Mouse (Mus musculus) CH12.LX (cell line): ENCODE data around the gene Rasgrp2. TPM values are rescaled to one million over a fixed set of nuclear protein-coding genes. Genes with fewer than 3 reads are reported as not detected.

ENCODE experiments used
- DNase-seq: peaks from one replicate; pipeline ENCODE4 v3.0.0-alpha.2; 2013; ENCODE audit errors: extremely low read depth
- H3K27ac ChIP-seq: 2 replicates; pipeline ENCODE4 v1.5.1; 2012; ENCODE audit warnings: low read depth, mild to moderate bottlenecking, control low read depth, moderate library complexity; ENCODE audit not compliant: insufficient read depth
- H3K27me3 ChIP-seq: replicated peaks from 2 replicates; pipeline ENCODE3; 2012; ENCODE audit warnings: inconsistent platforms
- H3K36me3 ChIP-seq, 2 experiments: replicated peaks in 1 of 2; 2 replicates each; pipeline versions ENCODE3 to v1.6.1; 2012; ENCODE audit warnings: inconsistent platforms in 1 of 2, low read length in 1 of 2, mild to moderate bottlenecking in 1 of 2, mixed read lengths in 1 of 2, moderate library complexity in 1 of 2; ENCODE audit not compliant: control insufficient read depth in 1 of 2, insufficient read depth in 1 of 2
- H3K4me1 ChIP-seq, 2 experiments: 2 replicates each; pipeline ENCODE4 v1.6.1; 2012; ENCODE audit warnings: inconsistent platforms in 1 of 2, moderate library complexity in 1 of 2; ENCODE audit not compliant: insufficient read depth in 2 of 2, control insufficient read depth in 1 of 2
- H3K4me2 ChIP-seq: 2 replicates; pipeline ENCODE4 v1.6.1; 2012; ENCODE audit warnings: low read depth, mild to moderate bottlenecking, control low read depth; ENCODE audit not compliant: poor library complexity, insufficient read depth, severe bottlenecking
- H3K4me3 ChIP-seq, 3 experiments: fragments of 150-350 bp in 1 of 3; sonication (generic) in 1 of 3; replicated peaks in 1 of 3; 2 replicates each; pipeline versions ENCODE3 to v1.5.1; 2011 to 2012; ENCODE audit warnings: low read depth in 2 of 3, low read length in 2 of 3, mild to moderate bottlenecking in 2 of 3, moderate library complexity in 2 of 3, control low read depth in 1 of 3, improper control_type of control experiment in 1 of 3, inconsistent platforms in 1 of 3, mixed read lengths in 1 of 3; ENCODE audit not compliant: poor library complexity in 1 of 3
- H3K79me2 ChIP-seq: replicated peaks from 2 replicates; pipeline ENCODE4 v1.6.1; 2012; ENCODE audit warnings: mild to moderate bottlenecking, moderate library complexity; ENCODE audit not compliant: control insufficient read depth, poor library complexity, insufficient read depth, severe bottlenecking; ENCODE audit errors: extremely low read depth
- H3K9ac ChIP-seq: 2 replicates; pipeline ENCODE4 v1.6.1; 2012; ENCODE audit warnings: low read depth, mild to moderate bottlenecking, control low read depth, moderate library complexity; ENCODE audit not compliant: insufficient read depth
- H3K9me3 ChIP-seq: replicated peaks from 2 replicates; pipeline ENCODE3; 2012; ENCODE audit warnings: low read length, inconsistent platforms, mixed read lengths
- BHLHE40 ChIP-seq: IDR thresholded peaks from 2 replicates; pipeline ENCODE4 v1.6.1; 2011; ENCODE audit warnings: mild to moderate bottlenecking, low read depth, low read length, improper control_type of control experiment
- CTCF ChIP-seq, 2 experiments: IDR thresholded peaks in 1 of 2; conservative IDR thresholded peaks in 1 of 2; 2 replicates each; pipeline ENCODE4 v1.5.1; 2011 to 2012; ENCODE audit warnings: low read depth in 2 of 2, low read length in 2 of 2, improper control_type of control experiment in 1 of 2, inconsistent platforms in 1 of 2, mild to moderate bottlenecking in 1 of 2, moderate library complexity in 1 of 2
- E2F4 ChIP-seq: IDR thresholded peaks from 2 replicates; pipeline ENCODE4 v1.6.1; 2011; ENCODE audit warnings: low read depth, low read length, improper control_type of control experiment; ENCODE audit not compliant: insufficient replicate concordance
- GABPA ChIP-seq: IDR thresholded peaks from 2 replicates; pipeline ENCODE4 v1.6.1; 2012; ENCODE audit warnings: low read depth, low read length, improper control_type of control experiment, inconsistent platforms; ENCODE audit not compliant: insufficient replicate concordance
- JUND ChIP-seq: conservative IDR thresholded peaks from 2 replicates; pipeline ENCODE4 v1.6.1; 2011; ENCODE audit warnings: low read depth, low read length, improper control_type of control experiment
- KAT2A ChIP-seq: IDR thresholded peaks from 2 replicates; pipeline ENCODE4 v1.6.1; 2012; ENCODE audit warnings: low read length, improper control_type of control experiment, inconsistent platforms; ENCODE audit not compliant: insufficient replicate concordance
- MAFK ChIP-seq: IDR thresholded peaks from 2 replicates; pipeline ENCODE4 v1.6.1; 2011; ENCODE audit warnings: low read length, improper control_type of control experiment; ENCODE audit not compliant: insufficient replicate concordance
- MAX ChIP-seq: IDR thresholded peaks from 2 replicates; pipeline ENCODE4 v1.6.1; 2011; ENCODE audit warnings: low read length, improper control_type of control experiment
- MYC ChIP-seq: IDR thresholded peaks from 2 replicates; pipeline ENCODE4 v1.6.1; 2011; ENCODE audit warnings: low read depth, mild to moderate bottlenecking, improper control_type of control experiment, low read length
- NRF1 ChIP-seq: IDR thresholded peaks from 2 replicates; pipeline ENCODE4 v1.6.1; 2014; ENCODE audit warnings: low read depth, mild to moderate bottlenecking, inconsistent platforms, low read length, improper control_type of control experiment, moderate library complexity
- PAX5 ChIP-seq: IDR thresholded peaks from 2 replicates; pipeline ENCODE4 v1.6.1; 2012; ENCODE audit warnings: low read length, inconsistent platforms, mixed read lengths
- POLR2AphosphoS2 ChIP-seq: IDR thresholded peaks from 2 replicates; pipeline ENCODE4 v1.6.1; 2011; ENCODE audit warnings: low read depth, low read length, improper control_type of control experiment
- RCOR1 ChIP-seq: conservative IDR thresholded peaks from 2 replicates; pipeline ENCODE4 v1.6.1; 2012; ENCODE audit warnings: low read depth, mild to moderate bottlenecking, inconsistent platforms, low read length, improper control_type of control experiment
- SIN3A ChIP-seq: IDR thresholded peaks from 2 replicates; pipeline ENCODE4 v1.6.1; 2012; ENCODE audit warnings: low read length, improper control_type of control experiment, inconsistent platforms
- TCF12 ChIP-seq: IDR thresholded peaks from 2 replicates; pipeline ENCODE4 v1.6.1; 2014; ENCODE audit warnings: low read depth, mild to moderate bottlenecking, inconsistent platforms, low read length, improper control_type of control experiment
- USF2 ChIP-seq: conservative IDR thresholded peaks from 2 replicates; pipeline ENCODE4 v1.6.1; 2011; ENCODE audit warnings: low read depth, low read length, improper control_type of control experiment
- ZC3H11A ChIP-seq: IDR thresholded peaks from 2 replicates; pipeline ENCODE4 v1.6.1; 2012; ENCODE audit warnings: low read depth, mild to moderate bottlenecking, inconsistent platforms, low read length, improper control_type of control experiment
- ZMIZ1 ChIP-seq: IDR thresholded peaks from 2 replicates; pipeline ENCODE4 v1.6.1; 2012; ENCODE audit warnings: low read depth, mild to moderate bottlenecking, inconsistent platforms, low read length, improper control_type of control experiment
- ZNF384 ChIP-seq: IDR thresholded peaks from 2 replicates; pipeline ENCODE4 v1.6.1; 2012; ENCODE audit warnings: low read depth, low read length, improper control_type of control experiment, inconsistent platforms
- dilution Hi-C: fragments of 300-500 bp; cut with MboI; formaldehyde crosslinking; loops from 2 replicates; pipeline ENCODE4 v1.14.3; 2020; ENCODE audit warnings: low sequenced_read_pairs; ENCODE audit not compliant: extremely low pct_unique_long_range_greater_than_20kb, extremely low pct_ligation_motif_present
- in situ Hi-C: fragments of 300-500 bp; cut with MboI; formaldehyde crosslinking; loops from 3 replicates; pipeline ENCODE4 v1.14.3; 2019; ENCODE audit warnings: low sequenced_read_pairs, low pct_ligation_motif_present, low pct_unique_long_range_greater_than_20kb, mixed read lengths
- polyA plus RNA-seq: library from polyadenylated mRNA; unstranded; fragments of >175 nt; gene quantifications from 2 replicates; pipeline ENCODE4 v1.2.1, GENCODE M21; 2012; ENCODE audit warnings: low read depth; ENCODE audit not compliant: insufficient read length
- total RNA-seq, 2 experiments: library from RNA; depleted of rRNA; stranded (reverse); fragments of 300-350 nt in 1 of 2; fragments of >200 nt in 1 of 2; gene quantifications; 2 replicates each; pipeline ENCODE4 v1.2.3; 2012 to 2014

Rasgrp2 gene
- total and polyA plus RNA-seq, 3 experiments = 9.3 to 26.0 (median 16.9) TPM

GRCm38 (mm10) chr19:6412798-6413197, 13.7 kb downstream of the Rasgrp2 start:
- Histone ChIP-seq H3K79me2 (no peaks in the 10 kb centered on the region), H3K36me3 (peaks cover 0 to 15% of the 10 kb centered on the region in 2 experiments), H3K9me3 (no peaks in the 10 kb centered on the region), H3K4me1 (peaks cover 4 to 41% of the 10 kb centered on the region in 2 experiments; a peak in 3 of 4 replicates)
- in situ Hi-C loops (no loop called here), dilution Hi-C loops (no loop called here)
- no peak for DNase-seq
- TF ChIP-seq MYC (no peak), E2F4 (no peak), GABPA (no peak), ZNF384 (no peak), USF2 (no peak), KAT2A (no peak), PAX5 (no peak), NRF1 (no peak)
- TF ChIP-seq, all 38 proteins: peak for 0
- no peak overlapping the region for H3K9ac ChIP-seq
- H3K27ac ChIP-seq = no peak overlapping the region
- no peak overlapping the region for H3K4me2 ChIP-seq
- H3K4me3 ChIP-seq = no peak overlapping the region
- H3K27me3 ChIP-seq = no peaks in the 10 kb centered on the region

GRCm38 (mm10) chr19:6415454-6415853, 16.3 kb downstream of the Rasgrp2 start:
- H3K9ac ChIP-seq = no peak overlapping the region
- dilution Hi-C loops = no loop called here
- H3K27ac ChIP-seq = no peak overlapping the region
- no peaks in the 10 kb centered on the region for H3K9me3 ChIP-seq
- TF ChIP-seq CTCF (conservative IDR thresholded peaks at IDR 0.05 in 1 of 2, IDR thresholded peaks at IDR 0.05 in 1 of 2; ENCODE audit: low read depth in 2 of 2, low read length in 2 of 2) = no peak
- no peak for TF ChIP-seq GABPA
- TF ChIP-seq MAFK = no peak
- no peak for TF ChIP-seq PAX5
- TF ChIP-seq SIN3A = no peak
- TF ChIP-seq TCF12 = no peak
- TF ChIP-seq RCOR1 = no peak
- TF ChIP-seq BHLHE40 = no peak
- no peak for TF ChIP-seq ZC3H11A
- no peak for TF ChIP-seq POLR2AphosphoS2
- TF ChIP-seq JUND = no peak
- TF ChIP-seq MAX = no peak
- TF ChIP-seq ZMIZ1 = no peak
- no peak for TF ChIP-seq ZNF384
- TF ChIP-seq USF2 = no peak
- no peak overlapping the region for H3K4me2 ChIP-seq
- in situ Hi-C loops = no loop called here
- H3K79me2 ChIP-seq = no peaks in the 10 kb centered on the region
- H3K36me3 ChIP-seq = peaks cover 0 to 9% of the 10 kb centered on the region in 2 experiments
- peaks cover 16% of the 10 kb centered on the region for H3K27me3 ChIP-seq
- H3K4me3 ChIP-seq = no peak overlapping the region
- no peak for DNase-seq
- H3K4me1 ChIP-seq = peaks cover 4 to 18% of the 10 kb centered on the region in 2 experiments; a peak in 3 of 4 replicates
